Mouse (Mus musculus) gastrocnemius, adult 8-10 months (tissue): ENCODE results near the gene Hnf4a. TPM values are rescaled to one million over a fixed set of nuclear protein-coding genes. Genes with fewer than 3 reads are reported as not detected.
"Not testable (repeated sequence)": the region's sequence is repeated elsewhere in the genome, so short reads cannot be mapped to it uniquely, and the experiment has no call there.

ENCODE experiments used
- DNase-seq, 2 experiments: peaks; one replicate each; pipeline ENCODE4 v3.0.0; 2022; ENCODE audit warnings: low spot score in 2 of 2
- total RNA-seq, 4 experiments: library from RNA; stranded (reverse); gene quantifications; 2 replicates each; pipeline ENCODE4 v1.2.4; 2022

Gene Hnf4a
- total RNA-seq, 4 experiments from 2014 or later: 0.11 TPM; not detected in 3

- DNase-seq: no peak
Measured at GRCm38 (mm10) chr2:163617232-163617863, 110.7 kb downstream of the Hnf4a start.

GRCm38 (mm10) chr2:163617874-163618273 lies 111.3 kb downstream of the Hnf4a start:
- DNase-seq: no peak

GRCm38 (mm10) chr2:163620451-163620850 lies 113.8 kb downstream of the Hnf4a start:
- no peak for DNase-seq

- not testable (repeated sequence) for DNase-seq
Measured at GRCm38 (mm10) chr2:163621401-163621800, 114.8 kb downstream of the Hnf4a start.

Other genes starting within 250 kb of the Hnf4a start
- 100 to 1,000 TPM; 459 to 572 (median 513) TPM for gene Jph2, start 108.8 kb upstream of the Hnf4a start, total RNA-seq
- 10 to 100 TPM; 30.7 to 34.5 (median 32.9) TPM for gene Oser1, start 82.1 kb upstream of the Hnf4a start, total RNA-seq
- under 1 TPM in 1 of 4 experiments, not detected in 3; 0.13 TPM for gene Gdap1l1, start 68.3 kb upstream of the Hnf4a start, total RNA-seq
- gene Fitm2, start 34.2 kb upstream of the Hnf4a start, total RNA-seq: 10 to 100 TPM; 70.3 to 75.0 (median 73.9) TPM
- gene R3hdml, start 14.5 kb upstream of the Hnf4a start, total RNA-seq: not detected
- gene Ttpal, start 95.5 kb downstream of the Hnf4a start, total RNA-seq: 1 to 10 TPM; 3.1 to 5.2 (median 3.4) TPM
- gene Serinc3, start 138.3 kb downstream of the Hnf4a start, total RNA-seq: 100 to 1,000 TPM in 3 of 4 experiments, 10 to 100 TPM in 1; 88.8 to 135 (median 117) TPM
- gene Pkig, start 151.6 kb downstream of the Hnf4a start, total RNA-seq: 100 to 1,000 TPM; 102 to 111 (median 107) TPM
- 1 to 10 TPM in 1 of 4 experiments, under 1 TPM in 2, not detected in 1; 0.34 to 1.2 (median 0.62) TPM for gene Ada, start 243.4 kb downstream of the Hnf4a start, total RNA-seq